Mouse (Mus musculus) mature B cell (primary cell): ENCODE results near the gene Knl1.

Experiments used
- in situ Hi-C: fragments of 300-500 bp; cut with MboI; formaldehyde crosslinking; loops from 2 replicates; pipeline ENCODE4 v1.14.3; 2019

The Knl1 gene

GRCm38 (mm10) chr2:119035397-119035745 is 11.5 kb upstream of the Knl1 start:
- in situ Hi-C loops, result no loop called here

DNA sequence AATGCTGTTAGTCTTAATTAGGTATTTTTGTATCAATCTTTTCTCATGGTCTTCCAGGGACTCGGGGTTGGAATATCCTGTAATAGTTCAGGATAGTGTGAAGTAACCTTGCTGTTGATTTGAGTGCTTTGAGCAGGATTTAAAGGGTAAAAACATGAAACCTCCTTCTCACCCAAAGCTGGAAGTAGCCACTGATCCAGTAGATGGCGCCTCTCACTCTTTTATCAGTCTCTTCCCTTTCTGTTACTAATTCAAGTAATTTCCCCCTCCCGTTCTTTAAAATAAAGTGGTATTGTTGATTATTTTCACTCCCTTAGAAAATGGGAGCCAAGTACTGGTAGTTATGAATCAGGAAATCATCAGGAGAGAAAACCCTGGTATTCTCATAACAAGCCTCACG is 6.0 kb upstream of the Knl1 start:
- in situ Hi-C loops, result loop anchor here (10.0 kb wide), 1 partner anchor 144 kb away; no protein-coding TSS in a partner anchor

DNA sequence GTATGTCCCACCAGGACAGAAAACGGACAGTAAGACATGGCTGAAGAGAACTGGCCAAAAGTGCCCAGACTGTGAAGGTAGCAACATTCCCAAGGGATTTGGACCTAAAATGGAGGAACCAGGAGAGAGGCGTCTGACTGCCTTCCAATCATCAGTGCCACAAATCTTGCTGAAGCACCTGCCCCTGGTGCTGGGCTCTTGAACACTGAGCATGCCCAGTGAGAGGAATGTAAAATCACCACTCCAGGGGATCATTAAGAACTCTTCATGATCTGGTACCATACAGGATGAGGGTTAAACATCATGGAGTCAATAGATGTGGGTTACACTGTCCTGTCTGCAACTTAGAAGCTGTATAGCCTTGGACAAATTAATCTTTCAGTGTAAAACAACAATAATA is 1.8 kb upstream of the Knl1 start:
- in situ Hi-C loops, result loop anchor here (10.0 kb wide), 1 partner anchor 140 kb away; no protein-coding TSS in a partner anchor

GRCm38 (mm10) chr2:119047849-119048248 is 930 bp downstream of the Knl1 start:
- in situ Hi-C loops, result loop anchor here (10.0 kb wide), 1 partner anchor 137 kb away; no protein-coding TSS in a partner anchor

DNA sequence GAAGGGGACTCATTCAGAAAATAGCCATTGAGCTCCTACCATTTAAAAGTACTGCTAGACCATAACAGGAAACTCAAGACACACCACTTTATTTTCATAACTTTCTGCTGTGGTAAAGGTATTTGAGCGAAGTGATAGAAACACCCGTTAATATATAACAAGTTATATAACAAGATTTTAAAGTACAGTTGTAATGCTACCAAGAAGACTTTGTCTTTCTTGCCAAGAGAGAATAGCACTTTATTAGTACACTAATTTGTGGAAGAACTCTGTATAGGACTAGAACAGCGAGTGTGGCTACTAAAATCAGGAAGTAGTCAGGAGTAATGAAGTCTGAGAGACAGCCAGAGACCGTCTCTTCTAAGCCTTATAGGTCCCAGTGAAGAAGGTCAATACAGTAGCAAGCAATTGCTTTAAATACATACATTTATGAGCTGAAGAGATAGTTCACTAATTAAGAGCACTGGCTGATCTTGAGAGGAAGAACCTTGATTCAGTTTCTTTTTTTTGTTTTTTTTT is 3.3 kb downstream of the Knl1 start:
- in situ Hi-C loops, result no loop called here

DNA sequence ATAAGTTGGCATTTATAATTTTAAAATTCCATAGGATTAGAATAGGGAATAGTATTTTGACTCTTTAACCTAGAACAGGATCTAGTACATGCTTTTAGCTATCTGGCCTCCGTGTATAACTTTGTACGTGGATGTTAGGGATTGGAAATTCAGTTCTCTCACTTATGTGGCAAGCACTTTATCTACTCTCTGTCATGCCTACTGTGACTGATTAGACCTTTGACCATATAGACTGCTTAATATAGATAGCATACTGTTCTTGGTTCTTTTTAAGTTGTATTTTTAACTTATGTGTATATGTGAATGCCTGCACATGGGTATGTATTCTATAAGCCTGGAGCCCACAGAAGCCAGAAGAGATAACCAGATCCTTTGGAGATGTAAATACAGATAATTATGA is 13.2 kb downstream of the Knl1 start:
- in situ Hi-C loops, result no loop called here

- in situ Hi-C loops, result no loop called here
Measured at GRCm38 (mm10) chr2:119072397-119072796, 25.5 kb downstream of the Knl1 start.

DNA sequence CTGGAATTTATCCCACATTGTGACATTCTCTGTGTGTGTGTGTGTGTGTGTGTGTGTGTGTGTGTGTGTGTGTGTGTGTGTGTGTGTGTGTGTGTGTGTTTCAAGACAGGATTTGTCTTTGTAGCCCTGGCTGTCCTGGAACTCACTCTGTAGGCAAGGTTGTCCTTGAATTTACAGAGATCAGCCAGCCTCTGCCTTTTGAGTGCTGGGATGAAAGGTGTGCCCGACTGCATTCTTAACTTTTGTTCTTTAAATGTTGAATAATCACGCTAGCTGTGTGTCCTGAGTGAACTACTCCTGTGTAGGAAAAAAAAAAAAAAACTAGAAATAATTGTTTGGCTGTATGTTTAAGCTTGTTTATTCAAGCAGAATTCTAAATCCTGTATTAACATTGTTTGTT is 39.2 kb downstream of the Knl1 start:
- in situ Hi-C loops, result no loop called here

- in situ Hi-C loops, result no loop called here
Measured at GRCm38 (mm10) chr2:119101552-119101951, 54.6 kb downstream of the Knl1 start.

DNA sequence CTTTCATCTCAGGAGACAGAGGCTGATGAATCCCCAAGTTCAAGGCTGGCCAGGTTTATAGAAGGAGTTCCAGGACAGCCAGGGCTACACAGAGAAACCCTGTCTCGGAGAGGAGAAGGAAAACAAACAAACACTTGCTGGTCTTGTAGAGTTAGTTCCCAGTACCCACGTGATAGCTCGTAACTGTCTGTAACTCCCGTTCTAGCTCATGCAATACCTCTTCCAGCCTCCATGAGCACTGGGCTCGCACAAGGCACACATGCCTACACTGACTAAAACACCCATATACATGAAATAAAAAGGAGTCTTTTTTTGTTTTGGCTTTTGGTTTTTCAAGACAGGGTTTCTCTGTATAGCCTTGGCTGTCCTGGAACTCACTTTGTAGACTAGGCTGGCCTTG is 59.7 kb downstream of the Knl1 start:
- in situ Hi-C loops, result no loop called here

DNA sequence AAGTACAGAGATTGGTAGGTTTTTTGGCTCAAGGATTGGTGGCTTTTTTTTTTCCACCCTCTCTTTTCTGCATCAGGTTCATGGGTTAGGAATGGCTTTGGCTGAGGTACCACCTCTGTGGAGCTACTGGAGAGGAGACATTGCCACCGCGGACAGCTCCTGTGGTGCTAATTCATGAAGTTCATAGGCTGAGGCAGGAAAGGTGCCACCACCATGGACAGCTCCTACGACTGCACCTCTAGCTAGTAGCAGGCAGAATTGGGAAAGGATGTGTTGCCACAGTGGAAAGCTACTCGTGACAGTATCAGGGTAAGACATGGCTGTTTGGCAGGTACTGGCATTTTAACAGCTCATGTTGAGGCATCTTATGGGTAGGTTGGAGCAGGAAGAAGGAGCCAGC is 61.6 kb downstream of the Knl1 start:
- in situ Hi-C loops, result no loop called here

- in situ Hi-C loops, result no loop called here
Measured at GRCm38 (mm10) chr2:119111060-119111459, 64.1 kb downstream of the Knl1 start.

- in situ Hi-C loops, result no loop called here
Measured at GRCm38 (mm10) chr2:119112438-119113112, 65.7 kb downstream of the Knl1 start, which contains the start of gene Rad51. Gene Rad51 (plus strand): TSS chr2:119112793.

GRCm38 (mm10) chr2:119113121-119113925 is 66.4 kb downstream of the Knl1 start:
- in situ Hi-C loops, result no loop called here

DNA sequence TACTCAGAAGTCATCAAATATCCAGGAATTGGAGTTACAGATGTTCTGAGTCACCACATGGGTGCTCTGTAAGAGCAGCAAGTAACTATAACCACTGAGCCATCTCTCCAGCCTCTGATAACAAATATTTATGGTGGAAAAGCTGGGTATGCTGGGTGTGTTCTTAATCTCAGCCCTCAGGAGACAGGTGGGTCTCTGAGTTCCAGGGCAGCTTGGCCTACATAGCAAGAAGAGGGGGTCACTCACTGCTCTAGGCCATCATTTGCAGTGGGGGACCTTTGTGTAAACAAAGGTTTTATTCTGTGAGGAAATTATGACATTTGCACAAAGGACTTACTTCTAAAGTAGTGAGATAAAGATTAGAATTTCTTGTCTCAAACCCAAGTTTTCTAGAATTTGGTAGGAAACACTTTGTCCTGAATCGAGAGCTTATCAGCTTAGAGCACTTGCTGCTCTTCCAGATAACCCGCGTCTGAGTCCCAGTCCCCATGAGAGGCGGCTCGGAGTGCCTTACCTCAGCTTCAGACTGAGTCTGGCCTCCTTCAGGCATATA is 89.5 kb downstream of the Knl1 start:
- in situ Hi-C loops, result no loop called here

DNA sequence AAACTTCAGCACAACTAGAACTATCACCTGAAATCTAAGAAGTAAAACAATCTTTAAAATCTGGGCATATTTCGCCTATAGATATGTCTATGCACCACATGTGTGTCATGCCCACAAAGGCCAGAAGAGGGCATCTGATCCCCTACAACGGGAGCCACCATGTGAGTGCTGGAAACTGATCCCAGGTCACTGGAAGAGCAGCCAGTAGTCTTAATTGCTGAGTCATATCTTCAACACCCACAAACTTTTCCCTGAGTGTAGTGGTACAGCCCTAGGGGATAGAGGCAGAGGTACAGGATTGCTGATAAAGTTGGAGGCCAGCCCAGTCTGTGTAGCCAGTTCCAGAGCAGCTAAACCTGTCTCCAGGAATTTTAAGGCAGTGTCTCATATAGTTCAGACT is 98.3 kb downstream of the Knl1 start:
- in situ Hi-C loops, result no loop called here

DNA sequence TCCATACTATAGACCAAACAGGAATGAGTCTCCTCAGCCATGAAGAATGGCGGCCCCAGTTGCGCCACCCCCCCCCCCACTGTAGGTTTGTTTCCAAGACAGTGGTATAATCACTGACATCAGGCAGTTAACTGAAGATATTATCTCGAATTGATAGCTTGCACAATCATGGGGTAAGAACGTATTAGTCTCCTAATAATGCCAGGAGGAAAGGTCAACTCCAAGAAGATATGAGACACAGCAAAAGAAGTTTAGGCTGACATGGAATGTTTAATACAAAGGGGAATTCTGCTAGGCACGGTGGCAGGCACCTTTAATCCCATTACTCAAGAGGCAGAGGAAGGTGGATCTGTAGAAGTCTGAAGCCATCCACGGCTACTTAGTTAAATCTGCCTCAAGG is 99.5 kb downstream of the Knl1 start:
- in situ Hi-C loops, result no loop called here

DNA sequence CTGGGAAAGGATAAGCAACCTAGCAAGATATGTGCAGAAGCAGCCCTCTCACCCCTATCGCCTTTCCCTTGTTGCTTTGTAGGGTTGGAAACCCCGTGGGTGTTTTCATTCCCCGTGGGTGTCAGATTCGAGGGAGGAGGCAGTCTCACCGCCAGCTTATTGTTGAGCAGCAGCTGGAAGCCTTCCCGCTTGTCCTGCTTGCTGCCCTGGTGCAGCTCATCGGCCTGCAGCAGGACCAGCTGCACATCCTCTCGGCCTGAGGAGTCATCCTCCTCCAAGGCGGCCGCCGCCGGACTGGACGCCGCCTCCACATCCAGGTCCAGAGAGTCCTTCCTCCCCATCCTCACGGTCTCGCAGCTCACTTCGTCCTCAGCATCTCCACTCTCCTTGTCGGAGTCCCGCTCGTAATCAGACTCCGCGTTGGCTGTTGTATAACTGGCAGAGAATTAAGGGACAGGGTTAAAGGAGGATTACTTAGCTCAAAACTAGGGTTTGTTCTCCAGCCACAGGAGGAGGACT is 100.3 kb downstream of the Knl1 start:
- in situ Hi-C loops, result no loop called here

DNA sequence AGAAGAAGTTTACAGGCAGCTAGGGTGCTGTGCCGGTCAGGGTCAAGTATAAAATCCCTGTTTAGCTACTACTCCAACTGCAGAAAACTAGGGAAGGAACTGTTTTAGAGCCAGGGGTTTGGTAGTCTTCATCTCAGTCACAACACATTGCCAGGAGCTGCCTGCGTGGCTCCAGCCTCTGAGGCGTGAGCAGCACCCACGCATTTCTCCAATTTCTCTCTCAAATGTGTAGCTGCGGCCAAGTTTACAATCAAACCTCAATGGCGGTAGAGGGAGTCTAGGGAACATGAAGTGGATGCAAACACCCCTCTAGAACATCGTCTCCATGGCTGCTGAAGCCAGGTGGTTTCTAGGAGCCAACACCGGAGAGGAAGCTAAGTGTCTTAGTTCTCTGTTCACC is 100.9 kb downstream of the Knl1 start:
- in situ Hi-C loops, result no loop called here

GRCm38 (mm10) chr2:119152255-119152654 is 105.3 kb downstream of the Knl1 start:
- in situ Hi-C loops, result no loop called here

DNA sequence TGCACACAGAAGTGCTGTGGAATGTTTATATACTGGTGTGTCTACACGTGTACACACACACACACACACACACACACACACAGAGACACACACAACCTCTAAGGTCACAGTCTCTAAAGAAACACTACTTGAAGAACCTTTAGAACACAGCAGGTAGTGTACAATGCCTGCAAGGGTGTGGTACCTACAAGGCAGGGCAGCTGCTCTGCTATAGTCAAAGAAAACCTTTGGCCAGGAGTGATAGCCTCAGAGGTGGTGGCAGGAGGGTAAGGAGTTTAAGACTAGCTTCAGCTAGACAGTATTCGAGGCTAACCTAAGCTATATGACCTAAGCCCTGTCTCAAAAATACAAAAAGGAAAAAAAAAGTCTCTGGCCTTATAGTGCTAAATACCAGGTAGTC is 107.8 kb downstream of the Knl1 start:
- in situ Hi-C loops, result no loop called here
